Mouse (Mus musculus) forebrain, embryonic 11.5 days (tissue): ENCODE results near the gene Prkci. TPM values are rescaled to one million over a fixed set of nuclear protein-coding genes. Genes with fewer than 3 reads are reported as not detected.

Source experiments
- ATAC-seq: fragments of 200-750 bp; cut with Nextera tagmentation; replicated peaks from 2 replicates; pipeline ENCODE4 v1.8.0; 2017; ENCODE audit warnings: moderate TSS enrichment; ENCODE audit not compliant: low FRiP score
- DNase-seq: peaks from one replicate; pipeline ENCODE4 v3.0.0-alpha.2; 2017; ENCODE audit warnings: low spot score
- H3K27ac ChIP-seq: fragments of 300-500 bp; sonication (generic); 2 replicates; pipeline ENCODE4 v1.5.1; 2014; ENCODE audit warnings: low read depth, low read length
- H3K27me3 ChIP-seq: fragments of 300-500 bp; sonication (generic); 2 replicates; pipeline ENCODE4 v1.6.1; 2014; ENCODE audit warnings: mild to moderate bottlenecking, low read length, mixed read lengths; ENCODE audit not compliant: control insufficient read depth, insufficient read depth
- H3K36me3 ChIP-seq: fragments of 300-500 bp; sonication (generic); 2 replicates; pipeline ENCODE4 v1.6.1; 2014; ENCODE audit warnings: mild to moderate bottlenecking, low read length, moderate library complexity, mixed read lengths; ENCODE audit not compliant: control insufficient read depth, insufficient read depth
- H3K4me1 ChIP-seq: fragments of 300-500 bp; sonication (generic); replicated peaks from 2 replicates; pipeline ENCODE4 v1.6.1; 2014; ENCODE audit warnings: low read length, mixed read lengths; ENCODE audit not compliant: control insufficient read depth, insufficient read depth
- H3K4me2 ChIP-seq: fragments of 300-500 bp; sonication (generic); 2 replicates; pipeline ENCODE4 v1.6.1; 2014; ENCODE audit warnings: low read depth, mild to moderate bottlenecking, low read length, moderate library complexity, mixed read lengths; ENCODE audit not compliant: severe bottlenecking
- H3K4me3 ChIP-seq: fragments of 300-500 bp; sonication (generic); 2 replicates; pipeline ENCODE4 v1.5.1; 2014; ENCODE audit warnings: low read depth, low read length
- H3K9ac ChIP-seq: fragments of 300-500 bp; sonication (generic); 2 replicates; pipeline ENCODE4 v1.6.1; 2014; ENCODE audit warnings: low read length
- H3K9me3 ChIP-seq: fragments of 300-500 bp; sonication (generic); 2 replicates; pipeline ENCODE4 v1.6.1; 2016; ENCODE audit warnings: low read length, mixed read lengths; ENCODE audit not compliant: control insufficient read depth
- WGBS: fragments of 180-500 bp; shearing (Covaris S2); extraction: QIAGEN DNeasy Blood & Tissue Kit; methylation state at CpG from one replicate; pipeline ENCODE4 v1.1.7; 2014; 5-methylcytosine and 5-hydroxymethylcytosine counted together
- polyA plus RNA-seq: library from polyadenylated mRNA; unstranded; fragments of >200 nt; fragmentation: Nextera tagmentation; extraction: Ambion mirVana; gene quantifications from 2 replicates; pipeline ENCODE4 v1.2.1, GENCODE M21; 2014

Prkci gene
- polyA plus RNA-seq, 1 experiment from 2014 or later, result 44.9 TPM

GRCm38 (mm10) chr3:30987396-30988318, 7.9 kb upstream of the Prkci start:
- ATAC-seq (no peak), DNase-seq (no peak)
- 90% methylated on average over 9 of the region's 9 CpGs for WGBS
- no peaks in the 10 kb centered on the region for H3K36me3 ChIP-seq
- no peaks in the 10 kb centered on the region for H3K9me3 ChIP-seq
- H3K4me2 ChIP-seq, result no peak overlapping the region
- H3K4me1 ChIP-seq, result no peaks in the 10 kb centered on the region
- no peak overlapping the region for H3K9ac ChIP-seq
- H3K27ac ChIP-seq, result no peak overlapping the region
- no peak overlapping the region for H3K4me3 ChIP-seq
- no peaks in the 10 kb centered on the region for H3K27me3 ChIP-seq

- H3K36me3 ChIP-seq, result no peaks in the 10 kb centered on the region
- H3K27ac ChIP-seq, result no peak overlapping the region
- H3K9me3 ChIP-seq, result no peaks in the 10 kb centered on the region
- no peak overlapping the region for H3K9ac ChIP-seq
- H3K4me1 ChIP-seq, result peaks cover 5% of the 10 kb centered on the region; the same call in 1 of the 2 replicates
- H3K4me3 ChIP-seq, result no peak overlapping the region
- no peak overlapping the region for H3K4me2 ChIP-seq
- DNase-seq (no peak), ATAC-seq (no peak)
- no peaks in the 10 kb centered on the region for H3K27me3 ChIP-seq
- 87% methylated on average over 7 of the region's 7 CpGs for WGBS
Measured at GRCm38 (mm10) chr3:30992161-30992560, 3.4 kb upstream of the Prkci start.

- Histone ChIP-seq H3K4me3 (no peak overlapping the region), H3K4me2 (no peak overlapping the region), H3K9ac (no peak overlapping the region), H3K27ac (no peak overlapping the region), H3K27me3 (no peaks in the 10 kb centered on the region), H3K9me3 (no peaks in the 10 kb centered on the region), H3K4me1 (peaks cover 5% of the 10 kb centered on the region; the same call in 1 of the 2 replicates), H3K36me3 (no peaks in the 10 kb centered on the region)
- DNase-seq (no peak), ATAC-seq (no peak)
Measured at GRCm38 (mm10) chr3:30993066-30993573, 2.4 kb upstream of the Prkci start.

GRCm38 (mm10) chr3:30994859-30995258, 688 bp upstream of the Prkci start:
- ATAC-seq (no peak), DNase-seq (no peak)
- Histone ChIP-seq H3K27me3 (no peaks in the 10 kb centered on the region), H3K4me3 (peak overlapping the region; percentile 85), H3K9ac (peak overlapping the region; percentile 92), H3K36me3 (no peaks in the 10 kb centered on the region), H3K27ac (no peak overlapping the region), H3K9me3 (no peaks in the 10 kb centered on the region), H3K4me2 (peak overlapping the region; percentile 70), H3K4me1 (peaks cover 5% of the 10 kb centered on the region; the same call in 1 of the 2 replicates)
- WGBS, result 25% methylated on average over 6 of the region's 6 CpGs

- Histone ChIP-seq H3K27me3 (no peaks in the 10 kb centered on the region), H3K4me3 (peak overlapping the region; percentile 85), H3K4me2 (peak overlapping the region; percentile 70), H3K4me1 (peaks cover 5% of the 10 kb centered on the region; the same call in 1 of the 2 replicates), H3K9ac (peak overlapping the region; percentile 92), H3K27ac (peak overlapping the region; percentile 25; the same call in 1 of the 2 replicates), H3K9me3 (no peaks in the 10 kb centered on the region), H3K36me3 (no peaks in the 10 kb centered on the region)
- under 1% methylated on average over 45 of the region's 49 CpGs for WGBS
- ATAC-seq (peak; percentile 79; the same call in 1 of the 2 replicates), DNase-seq (no peak)
Measured at GRCm38 (mm10) chr3:30995899-30996687, 546 bp downstream of the Prkci start.

- H3K27ac ChIP-seq, result no peak overlapping the region
- no peaks in the 10 kb centered on the region for H3K27me3 ChIP-seq
- H3K36me3 ChIP-seq, result no peaks in the 10 kb centered on the region
- no peaks in the 10 kb centered on the region for H3K9me3 ChIP-seq
- ATAC-seq (no peak), DNase-seq (no peak)
- H3K4me3 ChIP-seq, result peak overlapping the region; percentile 85
- H3K4me1 ChIP-seq, result peaks cover 5% of the 10 kb centered on the region; the same call in 1 of the 2 replicates
- peak overlapping the region; percentile 92; the same call in 1 of the 2 replicates for H3K9ac ChIP-seq
- WGBS, result 0% methylated on average over 4 of the region's 4 CpGs
- H3K4me2 ChIP-seq, result peak overlapping the region; percentile 70
Measured at GRCm38 (mm10) chr3:30996688-30997014, 1.1 kb downstream of the Prkci start.

GRCm38 (mm10) chr3:30999401-31000017, 4.0 kb downstream of the Prkci start:
- H3K4me1 ChIP-seq, result peaks cover 5% of the 10 kb centered on the region; the same call in 1 of the 2 replicates
- no peak overlapping the region for H3K9ac ChIP-seq
- no peaks in the 10 kb centered on the region for H3K36me3 ChIP-seq
- no peak overlapping the region for H3K27ac ChIP-seq
- 64% methylated on average over 10 of the region's 10 CpGs for WGBS
- H3K27me3 ChIP-seq, result no peaks in the 10 kb centered on the region
- no peak for ATAC-seq
- no peak overlapping the region for H3K4me2 ChIP-seq
- no peak for DNase-seq
- H3K4me3 ChIP-seq, result no peak overlapping the region
- no peaks in the 10 kb centered on the region for H3K9me3 ChIP-seq

- Histone ChIP-seq H3K4me2 (no peak overlapping the region), H3K36me3 (no peaks in the 10 kb centered on the region), H3K4me3 (no peak overlapping the region), H3K9ac (no peak overlapping the region; the same call in 1 of the 2 replicates), H3K4me1 (peaks cover 5% of the 10 kb centered on the region; the same call in 1 of the 2 replicates), H3K27me3 (no peaks in the 10 kb centered on the region), H3K9me3 (no peaks in the 10 kb centered on the region), H3K27ac (no peak overlapping the region)
- no peak for DNase-seq
- ATAC-seq, result no peak
- 44% methylated on average over 4 of the region's 4 CpGs for WGBS
Measured at GRCm38 (mm10) chr3:31000018-31000407, 4.5 kb downstream of the Prkci start.
